Mouse (Mus musculus): ENCODE results near the gene Cped1.

DNA sequence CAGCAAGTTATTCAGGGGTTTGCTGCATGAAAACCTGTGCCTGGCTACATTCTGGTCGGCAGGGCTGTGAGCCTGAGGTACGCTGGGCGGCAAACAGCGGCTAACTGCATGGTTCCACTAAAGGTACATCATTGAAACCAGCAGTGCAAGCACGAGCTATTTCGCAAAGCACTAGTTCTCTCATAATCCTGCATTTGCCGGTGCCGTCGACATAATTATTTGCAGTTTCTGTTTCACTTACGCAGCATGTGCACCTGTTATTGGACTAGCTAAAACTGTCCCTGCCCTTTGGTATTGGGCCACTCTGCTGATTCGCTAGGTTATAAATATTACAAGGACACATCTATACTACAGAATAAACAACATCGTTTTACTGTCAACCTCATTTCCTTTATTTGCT is 24.5 kb downstream of the Cped1 start:
- TF ChIP-seq POLR2A (IDR thresholded peaks at IDR 0.05; ENCODE audit: insufficient read depth, low read depth, low read length) (no peak), CTCF (IDR thresholded peaks at IDR 0.05; ENCODE audit: insufficient read depth, low read depth, low read length) (no peak)

Data from olfactory bulb, adult 2 months (tissue).